Mouse (Mus musculus): ENCODE results near the gene Zfp414.

Gene Zfp414

DNA sequence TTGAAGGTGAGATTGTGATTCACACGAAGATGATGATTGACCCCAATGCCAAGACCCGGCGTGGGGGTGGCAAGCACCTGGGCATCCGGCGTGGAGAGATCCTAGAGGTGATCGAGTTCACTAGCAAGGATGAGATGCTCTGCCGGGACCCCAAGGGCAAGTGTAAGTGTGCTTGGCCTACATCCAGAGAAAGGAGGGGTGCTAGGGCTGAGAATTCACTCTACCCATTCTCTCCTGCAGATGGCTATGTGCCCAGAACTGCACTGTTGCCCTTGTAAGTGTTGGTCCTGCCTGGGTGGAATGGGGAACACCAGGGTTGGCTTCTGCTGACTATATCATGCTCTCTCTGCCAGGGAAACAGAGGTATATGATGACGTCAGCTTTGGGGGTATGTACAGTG, 16.2 kb downstream of the Zfp414 start:
- intact Hi-C loops (cut with DNase I) = no loop called here

DNA sequence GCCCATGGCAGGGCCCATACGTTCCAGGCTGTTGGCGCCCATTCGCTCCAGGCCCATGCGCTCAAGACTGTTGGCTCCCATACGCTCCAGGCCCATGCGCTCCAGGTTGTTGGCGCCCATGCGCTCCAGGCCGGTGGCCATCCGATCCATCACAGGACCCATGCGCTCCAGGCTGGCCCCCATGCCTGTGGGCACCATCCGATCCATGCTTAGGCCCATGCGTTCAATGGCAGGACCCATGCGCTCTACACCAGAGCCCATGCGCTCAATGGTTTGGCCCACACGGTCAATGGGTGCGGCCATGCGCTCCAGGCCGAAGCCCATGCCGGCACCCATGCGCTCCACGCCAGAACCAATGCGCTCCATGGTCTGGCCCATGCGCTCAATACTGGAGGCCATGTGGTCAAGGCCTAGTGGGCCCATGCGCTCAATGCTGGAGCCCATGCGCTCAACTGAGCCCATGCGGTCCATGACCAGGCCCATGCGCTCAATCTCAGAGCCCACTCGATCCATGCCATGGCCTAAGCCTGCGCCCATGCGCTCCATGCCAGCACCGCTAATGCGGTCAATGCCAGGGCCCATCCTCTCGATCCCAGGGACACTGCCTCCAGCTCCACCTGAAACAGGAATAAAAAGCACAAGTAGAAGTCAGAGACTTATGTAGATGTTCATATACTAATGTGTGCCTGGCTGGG, 21.0 kb downstream of the Zfp414 start:
- intact Hi-C loops (cut with DNase I) = no loop called here

DNA sequence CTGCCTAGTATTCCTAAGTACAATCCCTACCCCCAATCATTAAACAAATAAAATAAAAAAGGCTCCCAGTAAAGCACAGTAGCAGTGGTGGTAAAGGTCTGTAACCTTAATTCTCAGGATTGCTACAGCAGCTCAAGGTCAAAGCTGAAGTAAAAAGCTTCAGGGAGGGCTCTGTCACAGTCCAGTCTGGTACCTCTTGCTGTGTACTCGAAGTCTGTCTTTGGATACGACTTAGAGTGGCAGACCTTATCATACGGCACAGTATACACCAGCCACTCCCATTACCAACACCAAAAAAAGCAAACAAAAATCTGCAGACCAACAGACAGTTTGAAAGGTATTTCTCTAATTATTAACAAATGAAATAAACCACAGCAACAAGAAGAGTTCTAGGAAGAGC, 37.9 kb downstream of the Zfp414 start:
- intact Hi-C loops (cut with DNase I) = no loop called here

- intact Hi-C loops (cut with DNase I) = no loop called here
Measured at GRCm38 (mm10) chr17:33669681-33670080, 40.8 kb downstream of the Zfp414 start.

DNA sequence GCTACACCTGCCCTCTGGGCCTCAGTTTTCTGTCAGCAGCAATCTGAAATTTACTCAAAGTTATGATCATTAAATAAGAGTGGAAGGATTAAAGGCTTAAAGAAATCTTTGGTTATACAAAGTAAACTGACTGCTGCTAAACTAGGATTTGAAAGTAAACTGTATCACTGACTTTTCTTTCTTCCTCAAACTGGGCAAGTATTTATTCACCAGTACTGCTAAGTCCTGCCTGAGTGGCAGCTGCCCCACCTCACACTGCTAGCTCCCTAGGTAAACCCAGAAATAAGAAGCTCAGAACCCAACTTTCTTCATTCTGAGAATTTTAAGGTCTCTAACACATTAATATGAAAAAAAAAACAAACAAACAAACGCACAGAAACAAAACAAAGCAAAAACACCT, 44.9 kb downstream of the Zfp414 start:
- intact Hi-C loops (cut with DNase I) = no loop called here

DNA sequence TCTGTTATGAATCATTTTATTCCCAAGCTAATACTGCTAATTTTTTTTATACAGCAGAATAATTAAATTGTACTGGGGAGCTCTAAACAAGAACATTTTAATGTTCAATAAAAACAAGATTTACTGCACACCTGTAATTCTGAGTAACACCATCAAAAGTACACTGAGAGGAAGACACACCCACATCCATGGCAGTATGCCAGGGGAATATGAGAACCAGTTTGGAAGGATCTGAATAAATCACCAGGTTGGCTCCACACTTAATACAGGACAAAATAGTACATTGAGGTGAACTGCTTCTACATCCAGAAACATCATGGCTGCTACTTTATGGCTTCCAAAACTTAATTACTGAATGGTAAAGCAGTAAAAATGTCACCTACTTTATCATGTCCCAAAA, 46.6 kb downstream of the Zfp414 start:
- intact Hi-C loops (cut with DNase I) = no loop called here

DNA sequence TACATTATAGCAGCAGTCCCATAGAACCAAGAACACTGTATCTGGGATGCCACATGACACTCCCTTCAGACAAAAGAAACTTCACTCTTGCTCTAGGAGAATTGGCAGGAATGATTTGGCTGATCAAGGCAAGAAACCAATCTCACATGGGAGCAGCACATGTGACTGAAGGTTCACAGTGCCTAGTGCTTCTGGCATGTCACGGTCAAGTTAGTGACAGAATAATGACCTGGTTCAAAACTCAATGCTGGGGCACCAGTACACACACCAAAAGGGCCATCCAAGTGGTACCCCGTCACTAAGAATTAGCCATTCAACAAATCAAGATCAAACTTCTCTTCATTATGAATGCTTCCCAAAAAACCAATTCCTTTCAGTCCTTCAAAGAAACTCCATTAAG, 47.2 kb downstream of the Zfp414 start:
- intact Hi-C loops (cut with DNase I) = no loop called here

- intact Hi-C loops (cut with DNase I) = no loop called here
Measured at GRCm38 (mm10) chr17:33678771-33679170, 49.9 kb downstream of the Zfp414 start.
